Mouse (Mus musculus): Measurements from ENCODE around the gene Prps1l1. TPM values are rescaled to one million over a fixed set of nuclear protein-coding genes. Genes with fewer than 3 reads are reported as not detected.

Prps1l1 gene
- polyA plus RNA-seq, 1 experiment from 2014 or later: not detected

DNA sequence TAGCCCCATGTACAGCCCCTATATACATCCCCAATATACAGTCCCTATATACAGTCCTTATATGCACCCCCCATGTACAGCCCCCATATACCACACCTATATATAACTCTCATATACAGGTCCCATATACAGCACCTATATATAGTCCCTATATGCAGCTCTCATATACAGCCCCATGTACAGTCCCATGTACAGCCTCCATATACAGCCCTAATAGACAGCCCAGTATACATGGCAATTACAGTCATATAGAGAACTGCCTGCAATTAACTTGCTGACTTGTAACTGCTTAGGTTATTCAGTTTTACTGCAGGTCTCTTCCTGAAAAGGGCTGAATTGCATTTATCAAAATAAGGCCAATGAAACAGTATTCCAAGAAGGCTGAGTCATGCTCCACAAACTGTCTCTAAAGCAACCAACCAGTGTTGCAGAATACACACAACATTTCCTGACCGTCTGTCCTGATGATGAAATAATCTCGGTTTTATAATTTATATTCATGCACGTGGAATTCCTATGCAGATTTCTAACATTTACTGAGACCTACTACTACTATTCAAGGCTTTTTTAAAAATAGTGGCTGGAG is 13.1 kb downstream of the Prps1l1 start:
- WGBS: 92% methylated on average over 3 of the region's 3 CpGs
- no peak for ATAC-seq (ENCODE audit: insufficient number of reproducible peaks, insufficient read depth, low FRiP score, low read depth)

DNA sequence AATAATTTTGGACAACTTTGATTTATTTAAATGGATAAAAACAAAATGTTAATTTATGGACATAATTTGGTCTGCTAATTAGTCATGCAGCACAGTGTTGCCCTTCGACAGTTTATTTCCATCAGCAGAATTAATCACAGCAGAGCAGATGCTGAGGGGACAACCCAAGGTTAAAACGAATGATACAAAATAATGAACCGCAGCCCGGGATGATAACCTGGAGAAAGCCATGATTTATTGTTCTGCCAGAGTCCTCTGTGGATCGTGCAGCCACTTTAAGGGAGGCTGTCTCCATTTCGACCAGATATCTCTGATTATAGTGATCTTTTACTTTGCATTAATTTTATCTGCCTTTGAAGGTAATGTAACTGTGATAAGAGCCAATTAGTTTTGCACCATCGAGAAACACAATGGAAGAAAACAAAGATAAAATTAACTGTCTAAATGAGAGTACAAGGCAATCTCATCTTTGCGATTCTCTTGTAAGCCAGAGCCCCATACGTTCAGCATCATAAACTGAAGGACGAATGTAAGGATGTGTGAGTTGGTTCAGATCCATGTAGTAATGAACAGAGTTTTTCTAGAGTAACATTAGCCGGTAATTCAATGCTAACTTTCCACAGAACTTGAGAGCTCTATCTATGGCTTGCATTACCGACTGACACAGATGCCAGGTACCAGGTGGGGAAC is 14.4 kb downstream of the Prps1l1 start:
- 58% methylated on average over 12 of the region's 12 CpGs for WGBS
- H3K27ac ChIP-seq (ENCODE audit: low read length): no peak overlapping the region
- no peak overlapping the region for H3K9ac ChIP-seq (replicated peaks; ENCODE audit: low read depth, low read length)
- no peak overlapping the region for H3K4me3 ChIP-seq (ENCODE audit: low read depth, low read length)
- no peaks in the 10 kb centered on the region for H3K4me1 ChIP-seq (ENCODE audit: control insufficient read depth, insufficient read depth, low read length)
- H3K4me2 ChIP-seq (replicated peaks; ENCODE audit: low read depth, low read length): no peak overlapping the region
- no peaks in the 10 kb centered on the region for H3K36me3 ChIP-seq (ENCODE audit: control insufficient read depth, insufficient read depth, low read length)
- ATAC-seq (ENCODE audit: insufficient number of reproducible peaks, insufficient read depth, low FRiP score, low read depth): no peak
- H3K27me3 ChIP-seq (ENCODE audit: control insufficient read depth, insufficient read depth, low read length): no peaks in the 10 kb centered on the region
- no peaks in the 10 kb centered on the region for H3K9me3 ChIP-seq (ENCODE audit: control insufficient read depth, low read depth, low read length)

More for the DNA sequence above, 13.1 kb downstream of the Prps1l1 start:
- Histone ChIP-seq H3K9ac (replicated peaks; ENCODE audit: low read depth, low read length) (no peak overlapping the region), H3K27ac (ENCODE audit: low read length) (no peak overlapping the region), H3K4me3 (ENCODE audit: low read depth, low read length) (no peak overlapping the region), H3K4me2 (replicated peaks; ENCODE audit: low read depth, low read length) (no peak overlapping the region), H3K9me3 (ENCODE audit: control insufficient read depth, low read depth, low read length) (no peaks in the 10 kb centered on the region), H3K27me3 (ENCODE audit: control insufficient read depth, insufficient read depth, low read length) (no peaks in the 10 kb centered on the region), H3K4me1 (ENCODE audit: control insufficient read depth, insufficient read depth, low read length) (no peaks in the 10 kb centered on the region), H3K36me3 (ENCODE audit: control insufficient read depth, insufficient read depth, low read length) (no peaks in the 10 kb centered on the region)

- no peaks in the 10 kb centered on the region for H3K4me1 ChIP-seq (ENCODE audit: control insufficient read depth, insufficient read depth, low read length)
- no peak overlapping the region for H3K4me3 ChIP-seq (ENCODE audit: low read depth, low read length)
- no peak for ATAC-seq (ENCODE audit: insufficient number of reproducible peaks, insufficient read depth, low FRiP score, low read depth)
- WGBS: 51% methylated on average over 4 of the region's 4 CpGs
- no peaks in the 10 kb centered on the region for H3K9me3 ChIP-seq (ENCODE audit: control insufficient read depth, low read depth, low read length)
- H3K4me2 ChIP-seq (replicated peaks; ENCODE audit: low read depth, low read length): no peak overlapping the region
- no peaks in the 10 kb centered on the region for H3K27me3 ChIP-seq (ENCODE audit: control insufficient read depth, insufficient read depth, low read length)
- H3K36me3 ChIP-seq (ENCODE audit: control insufficient read depth, insufficient read depth, low read length): no peaks in the 10 kb centered on the region
- no peak overlapping the region for H3K9ac ChIP-seq (replicated peaks; ENCODE audit: low read depth, low read length)
- no peak overlapping the region for H3K27ac ChIP-seq (ENCODE audit: low read length)
Measured at GRCm38 (mm10) chr12:35000323-35000722, 15.8 kb downstream of the Prps1l1 start.

DNA sequence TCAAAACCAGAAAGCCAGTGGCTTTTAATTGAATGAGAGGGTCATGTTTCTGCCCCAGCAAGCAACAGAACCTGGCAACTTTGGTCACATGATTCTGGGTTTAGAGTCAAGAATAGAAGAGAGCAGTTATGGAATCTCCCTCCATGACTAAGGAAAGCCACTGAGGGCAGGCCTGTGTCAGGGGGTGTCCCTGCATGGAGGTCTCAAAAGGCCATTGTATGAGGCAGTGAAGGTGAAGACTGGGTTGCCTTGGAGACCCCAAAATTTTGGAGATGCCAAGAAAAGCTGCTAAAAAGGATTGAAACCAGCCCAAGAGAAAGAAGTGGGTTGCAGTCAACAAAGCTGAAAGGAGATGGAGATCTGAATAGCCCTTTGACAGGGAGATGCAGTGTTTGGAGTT is 21.2 kb downstream of the Prps1l1 start:
- H3K36me3 ChIP-seq (ENCODE audit: control insufficient read depth, insufficient read depth, low read length): no peaks in the 10 kb centered on the region
- H3K9me3 ChIP-seq (ENCODE audit: control insufficient read depth, low read depth, low read length): no peaks in the 10 kb centered on the region
- H3K27ac ChIP-seq (ENCODE audit: low read length): no peak overlapping the region
- no peak overlapping the region for H3K9ac ChIP-seq (replicated peaks; ENCODE audit: low read depth, low read length)
- H3K4me3 ChIP-seq (ENCODE audit: low read depth, low read length): no peak overlapping the region
- no peaks in the 10 kb centered on the region for H3K27me3 ChIP-seq (ENCODE audit: control insufficient read depth, insufficient read depth, low read length)
- no peaks in the 10 kb centered on the region for H3K4me1 ChIP-seq (ENCODE audit: control insufficient read depth, insufficient read depth, low read length)
- H3K4me2 ChIP-seq (replicated peaks; ENCODE audit: low read depth, low read length): no peak overlapping the region
- ATAC-seq (ENCODE audit: insufficient number of reproducible peaks, insufficient read depth, low FRiP score, low read depth): no peak

GRCm38 (mm10) chr12:35007851-35008250 is 23.3 kb downstream of the Prps1l1 start:
- ATAC-seq (ENCODE audit: insufficient number of reproducible peaks, insufficient read depth, low FRiP score, low read depth): no peak
- no peak overlapping the region for H3K4me2 ChIP-seq (replicated peaks; ENCODE audit: low read depth, low read length)
- no peaks in the 10 kb centered on the region for H3K4me1 ChIP-seq (ENCODE audit: control insufficient read depth, insufficient read depth, low read length)
- no peak overlapping the region for H3K4me3 ChIP-seq (ENCODE audit: low read depth, low read length)
- H3K9ac ChIP-seq (replicated peaks; ENCODE audit: low read depth, low read length): no peak overlapping the region
- H3K27ac ChIP-seq (ENCODE audit: low read length): no peak overlapping the region
- no peaks in the 10 kb centered on the region for H3K36me3 ChIP-seq (ENCODE audit: control insufficient read depth, insufficient read depth, low read length)
- H3K9me3 ChIP-seq (ENCODE audit: control insufficient read depth, low read depth, low read length): no peaks in the 10 kb centered on the region
- no peaks in the 10 kb centered on the region for H3K27me3 ChIP-seq (ENCODE audit: control insufficient read depth, insufficient read depth, low read length)
- WGBS: 83% methylated on average over 1 of the region's 1 CpGs

- Histone ChIP-seq H3K9ac (replicated peaks; ENCODE audit: low read depth, low read length) (no peak overlapping the region), H3K36me3 (ENCODE audit: control insufficient read depth, insufficient read depth, low read length) (no peaks in the 10 kb centered on the region), H3K4me1 (ENCODE audit: control insufficient read depth, insufficient read depth, low read length) (no peaks in the 10 kb centered on the region), H3K27me3 (ENCODE audit: control insufficient read depth, insufficient read depth, low read length) (no peaks in the 10 kb centered on the region), H3K4me2 (replicated peaks; ENCODE audit: low read depth, low read length) (no peak overlapping the region), H3K9me3 (ENCODE audit: control insufficient read depth, low read depth, low read length) (no peaks in the 10 kb centered on the region), H3K4me3 (ENCODE audit: low read depth, low read length) (no peak overlapping the region), H3K27ac (ENCODE audit: low read length) (no peak overlapping the region)
- WGBS: 61% methylated on average over 11 of the region's 11 CpGs
- no peak for ATAC-seq (ENCODE audit: insufficient number of reproducible peaks, insufficient read depth, low FRiP score, low read depth)
Measured at GRCm38 (mm10) chr12:35008340-35009137, 24.0 kb downstream of the Prps1l1 start.

DNA sequence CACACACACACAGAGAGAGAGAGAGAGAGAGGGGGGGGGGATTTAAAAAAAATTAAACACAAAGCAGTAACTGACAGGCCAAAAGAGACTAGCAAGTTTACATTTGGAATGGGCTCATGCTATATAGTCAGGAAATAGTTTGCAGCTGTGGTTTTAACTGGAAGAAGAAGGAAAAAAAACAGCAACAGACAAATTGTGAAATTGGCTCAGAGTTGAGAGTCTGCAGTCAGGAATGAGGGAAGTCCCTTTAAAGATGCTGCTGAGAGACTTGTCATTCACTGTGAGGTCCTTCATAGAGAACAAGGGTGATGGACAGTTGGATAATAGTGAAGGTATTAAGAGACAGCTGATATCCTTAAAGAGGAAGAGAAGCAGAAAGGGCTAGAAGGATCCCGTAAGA is 26.9 kb downstream of the Prps1l1 start:
- Histone ChIP-seq H3K9ac (replicated peaks; ENCODE audit: low read depth, low read length) (no peak overlapping the region), H3K4me2 (replicated peaks; ENCODE audit: low read depth, low read length) (no peak overlapping the region), H3K4me3 (ENCODE audit: low read depth, low read length) (no peak overlapping the region), H3K4me1 (ENCODE audit: control insufficient read depth, insufficient read depth, low read length) (no peaks in the 10 kb centered on the region), H3K27me3 (ENCODE audit: control insufficient read depth, insufficient read depth, low read length) (no peaks in the 10 kb centered on the region), H3K36me3 (ENCODE audit: control insufficient read depth, insufficient read depth, low read length) (no peaks in the 10 kb centered on the region), H3K27ac (ENCODE audit: low read length) (0 out of 2 replicates have a peak overlapping the region, but pooled peaks have one; percentile 21), H3K9me3 (ENCODE audit: control insufficient read depth, low read depth, low read length) (no peaks in the 10 kb centered on the region)
- no peak for ATAC-seq (ENCODE audit: insufficient number of reproducible peaks, insufficient read depth, low FRiP score, low read depth)
- WGBS: 32% methylated on average over 1 of the region's 1 CpGs

GRCm38 (mm10) chr12:35013950-35014349 is 29.4 kb downstream of the Prps1l1 start:
- Histone ChIP-seq H3K27me3 (ENCODE audit: control insufficient read depth, insufficient read depth, low read length) (no peaks in the 10 kb centered on the region), H3K27ac (ENCODE audit: low read length) (no peak overlapping the region), H3K9ac (replicated peaks; ENCODE audit: low read depth, low read length) (no peak overlapping the region), H3K4me3 (ENCODE audit: low read depth, low read length) (no peak overlapping the region), H3K4me1 (ENCODE audit: control insufficient read depth, insufficient read depth, low read length) (no peaks in the 10 kb centered on the region), H3K36me3 (ENCODE audit: control insufficient read depth, insufficient read depth, low read length) (no peaks in the 10 kb centered on the region), H3K9me3 (ENCODE audit: control insufficient read depth, low read depth, low read length) (no peaks in the 10 kb centered on the region), H3K4me2 (replicated peaks; ENCODE audit: low read depth, low read length) (no peak overlapping the region)
- WGBS: 66% methylated on average over 2 of the region's 2 CpGs
- no peak for ATAC-seq (ENCODE audit: insufficient number of reproducible peaks, insufficient read depth, low FRiP score, low read depth)

All from stomach, embryonic 14.5 days (tissue).